Mouse (Mus musculus) hindbrain, embryonic 14.5 days (tissue): ENCODE measurements at regions not wholly inside any gene's neighbourhood (a gene's known extent, or its start where the extent isn't known, plus 50 kb on each side); places are given as distances from the start of the nearest gene placed in this dataset.

Experiments
- ATAC-seq: fragments of 200-750 bp; cut with Nextera tagmentation; 2 replicates; pipeline ENCODE4 v1.8.0; 2017; ENCODE audit warnings: moderate number of reproducible peaks, mild to moderate bottlenecking, moderate TSS enrichment, moderate library complexity; ENCODE audit not compliant: low FRiP score
- DNase-seq: peaks from one replicate; pipeline ENCODE4 v3.0.0-alpha.2; 2015; ENCODE audit warnings: low spot score
- H3K27ac ChIP-seq: fragments of 300-500 bp; sonication (generic); 2 replicates; pipeline ENCODE4 v1.5.1; 2014; ENCODE audit warnings: mild to moderate bottlenecking, moderate library complexity
- H3K27me3 ChIP-seq: fragments of 300-500 bp; sonication (generic); 2 replicates; pipeline ENCODE4 v1.6.1; 2014; ENCODE audit warnings: mild to moderate bottlenecking, low read length, mixed read lengths; ENCODE audit not compliant: control insufficient read depth, insufficient read depth
- H3K36me3 ChIP-seq: fragments of 300-500 bp; sonication (generic); replicated peaks from 2 replicates; pipeline ENCODE4 v1.6.1; 2014; ENCODE audit not compliant: control insufficient read depth, insufficient read depth
- H3K4me1 ChIP-seq: fragments of 300-500 bp; sonication (generic); replicated peaks from 2 replicates; pipeline ENCODE4 v1.6.1; 2014; ENCODE audit warnings: antibody characterized with exemption, low read length, mixed read lengths; ENCODE audit not compliant: control insufficient read depth, insufficient read depth
- H3K4me2 ChIP-seq: fragments of 300-500 bp; sonication (generic); replicated peaks from 2 replicates; pipeline ENCODE4 v1.6.1; 2014; ENCODE audit warnings: mild to moderate bottlenecking, moderate library complexity
- H3K4me3 ChIP-seq: fragments of 300-500 bp; sonication (generic); replicated peaks from 2 replicates; pipeline ENCODE4 v1.5.1; 2014; ENCODE audit warnings: mild to moderate bottlenecking, low read length
- H3K9ac ChIP-seq: fragments of 300-500 bp; sonication (generic); 2 replicates; pipeline ENCODE4 v1.6.1; 2014
- H3K9me3 ChIP-seq: fragments of 300-500 bp; sonication (generic); 2 replicates; pipeline ENCODE4 v1.6.1; 2016; ENCODE audit warnings: low read length; ENCODE audit not compliant: control insufficient read depth
- WGBS: fragments of 180-500 bp; shearing (Covaris S2); extraction: QIAGEN DNeasy Blood & Tissue Kit; methylation state at CpG from one replicate; pipeline ENCODE4 v1.1.7; 2014; 5-methylcytosine and 5-hydroxymethylcytosine counted together

DNA sequence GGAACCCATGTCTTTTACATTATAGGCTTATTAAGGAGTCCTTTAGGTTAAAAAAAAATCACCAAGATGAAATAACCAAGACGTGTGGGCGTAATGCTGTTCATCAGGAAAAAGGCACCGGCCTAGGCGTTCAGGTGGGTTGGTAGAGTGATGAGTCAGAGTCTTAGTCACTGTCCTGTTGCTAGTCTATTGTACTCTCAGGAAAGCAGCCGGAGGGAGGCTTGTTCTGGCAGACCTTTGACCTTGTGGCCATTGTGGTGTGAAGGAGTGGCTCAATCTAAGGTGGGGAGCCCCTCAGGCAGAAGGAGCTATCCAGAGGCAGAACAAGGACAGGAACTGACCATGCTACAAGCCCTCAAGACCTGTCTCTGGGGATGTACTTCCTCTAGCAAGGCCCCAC lies 686.8 kb downstream of the Egfem1 start:
- 63% methylated on average over 5 of the region's 5 CpGs for WGBS
- Histone ChIP-seq H3K9ac (no peak overlapping the region), H3K27ac (no peak overlapping the region), H3K9me3 (no peaks in the 10 kb centered on the region), H3K4me2 (no peak overlapping the region), H3K4me1 (no peaks in the 10 kb centered on the region), H3K36me3 (no peaks in the 10 kb centered on the region), H3K4me3 (no peak overlapping the region), H3K27me3 (no peaks in the 10 kb centered on the region)
- DNase-seq = no peak
- no peak for ATAC-seq

DNA sequence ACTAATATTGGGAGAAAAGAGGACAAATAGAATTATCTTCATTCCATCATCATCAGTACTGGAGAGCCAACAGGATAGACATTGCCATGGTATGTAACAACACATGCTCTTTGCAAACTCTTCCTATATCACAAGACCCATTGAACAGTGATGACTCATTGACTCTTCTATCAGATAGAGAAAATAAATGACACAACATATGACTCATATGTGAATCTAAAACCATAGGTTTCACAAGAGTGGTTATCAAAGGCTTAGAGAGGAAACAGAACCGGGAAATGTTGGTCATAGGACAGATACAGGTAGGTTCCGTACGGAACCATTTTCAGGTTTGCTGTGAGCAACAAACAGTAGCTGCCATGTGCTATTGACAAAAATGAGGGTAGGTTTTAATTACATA lies 682.2 kb downstream of the Egfem1 start:
- Histone ChIP-seq H3K4me3 (no peak overlapping the region), H3K4me1 (no peaks in the 10 kb centered on the region), H3K27me3 (no peaks in the 10 kb centered on the region), H3K4me2 (no peak overlapping the region), H3K9me3 (no peaks in the 10 kb centered on the region), H3K27ac (no peak overlapping the region), H3K9ac (no peak overlapping the region), H3K36me3 (no peaks in the 10 kb centered on the region)
- DNase-seq = no peak
- no peak for ATAC-seq
- WGBS = 98% methylated on average over 3 of the region's 3 CpGs

DNA sequence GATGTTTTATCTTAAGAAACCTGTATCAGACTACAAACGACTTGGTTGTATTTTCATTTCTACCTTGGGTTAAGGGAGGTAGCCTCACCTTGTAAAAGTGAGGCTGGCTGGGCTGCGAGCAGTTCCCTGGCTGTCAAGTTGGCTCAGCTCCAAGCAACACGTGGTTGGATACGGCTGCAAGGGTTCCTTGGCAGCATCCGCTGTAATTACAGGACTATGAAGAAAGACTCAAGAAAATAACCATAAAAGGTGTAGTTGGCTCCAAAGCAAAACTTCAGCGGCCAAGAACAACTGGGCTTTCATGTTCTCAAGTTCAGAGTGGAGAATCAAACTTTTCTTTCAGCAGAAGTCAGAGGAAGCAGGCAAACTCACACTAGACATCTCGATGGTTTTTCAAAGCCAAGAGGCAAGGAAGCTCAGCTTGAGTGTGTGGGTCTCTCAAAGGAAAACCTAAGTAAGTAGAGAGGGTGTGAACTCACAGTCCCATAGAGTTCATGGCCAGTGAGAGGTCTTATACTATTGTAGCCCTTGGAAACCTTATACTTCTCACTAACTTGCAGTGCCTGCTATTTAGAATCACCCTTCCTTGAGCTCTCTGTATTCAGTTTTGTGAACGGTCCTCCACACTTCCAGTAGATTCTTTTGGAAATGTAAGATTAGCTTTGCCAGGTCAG lies 676.1 kb downstream of the Egfem1 start:
- no peak for DNase-seq
- Histone ChIP-seq H3K9ac (no peak overlapping the region), H3K27ac (no peak overlapping the region), H3K4me3 (no peak overlapping the region), H3K9me3 (no peaks in the 10 kb centered on the region), H3K27me3 (no peaks in the 10 kb centered on the region), H3K4me1 (no peaks in the 10 kb centered on the region), H3K4me2 (no peak overlapping the region), H3K36me3 (no peaks in the 10 kb centered on the region)
- 64% methylated on average over 8 of the region's 8 CpGs for WGBS
- ATAC-seq = no peak
